Mouse (Mus musculus) mouse trophoblast stem cell (cell line): ENCODE data around the gene Smarcd1.

Experiments used
- in situ Hi-C, 2 experiments: fragments of 300-500 bp; cut with MseI, MboI; formaldehyde crosslinking; loops; 2 replicates in 1 of 2; 3 replicates in 1 of 2; pipeline ENCODE4 v1.15.1; 2025

Smarcd1 gene

GRCm38 (mm10) chr15:99714206-99714605 is 12.3 kb downstream of the Smarcd1 start:
- in situ Hi-C loops: no loop called here

- in situ Hi-C loops: no loop called here
Observed at GRCm38 (mm10) chr15:99714858-99715257, 12.9 kb downstream of the Smarcd1 start.

- in situ Hi-C loops: no loop called here
Observed at GRCm38 (mm10) chr15:99715361-99715865, 13.5 kb downstream of the Smarcd1 start.

GRCm38 (mm10) chr15:99715982-99716746 is 14.2 kb downstream of the Smarcd1 start:
- in situ Hi-C loops: no loop called here

- in situ Hi-C loops: no loop called here
Observed at GRCm38 (mm10) chr15:99716814-99717213, 14.9 kb downstream of the Smarcd1 start.

GRCm38 (mm10) chr15:99717386-99718334 is 15.7 kb downstream of the Smarcd1 start, which contains the start of gene Gpd1:
TSS of gene Gpd1 (plus strand) at chr15:99717515.
- in situ Hi-C loops: no loop called here

GRCm38 (mm10) chr15:99718461-99719021 is 16.6 kb downstream of the Smarcd1 start:
- in situ Hi-C loops: no loop called here

GRCm38 (mm10) chr15:99719865-99720264 is 17.9 kb downstream of the Smarcd1 start:
- in situ Hi-C loops: loop anchor here in 1 of 2 experiments (10.0 kb wide), 1 partner anchor 55 kb away; the partner anchor contains the start of gene Cers5

GRCm38 (mm10) chr15:99721921-99722743 is 20.2 kb downstream of the Smarcd1 start:
- in situ Hi-C loops: loop anchor here in 1 of 2 experiments (10.0 kb wide), 1 partner anchor 53 kb away; the partner anchor contains the start of gene Cers5

GRCm38 (mm10) chr15:99723120-99723514 is 21.2 kb downstream of the Smarcd1 start:
- in situ Hi-C loops: loop anchor here in 1 of 2 experiments (10.0 kb wide), 1 partner anchor 52 kb away; the partner anchor contains the start of gene Cers5

GRCm38 (mm10) chr15:99723515-99724291 is 21.8 kb downstream of the Smarcd1 start:
- in situ Hi-C loops: loop anchor here in 1 of 2 experiments (10.0 kb wide), 1 partner anchor 51 kb away; the partner anchor contains the start of gene Cers5

- in situ Hi-C loops: loop anchor here in 1 of 2 experiments (10.0 kb wide), 1 partner anchor 50 kb away; the partner anchor contains the start of gene Cers5
Observed at GRCm38 (mm10) chr15:99724292-99725021, 22.5 kb downstream of the Smarcd1 start.

- in situ Hi-C loops: loop anchor here in 1 of 2 experiments (10.0 kb wide), 1 partner anchor 49 kb away; the partner anchor contains the start of gene Cers5
Observed at GRCm38 (mm10) chr15:99725341-99726155, 23.6 kb downstream of the Smarcd1 start, which contains the start of gene Cox14. TSS of gene Cox14 (plus strand) at chr15:99725618.

- in situ Hi-C loops: loop anchor here in 1 of 2 experiments (10.0 kb wide), 1 partner anchor 48 kb away; the partner anchor contains the start of gene Cers5
Observed at GRCm38 (mm10) chr15:99726549-99726948, 24.6 kb downstream of the Smarcd1 start.

- in situ Hi-C loops: loop anchor here in 1 of 2 experiments (10.0 kb wide), 1 partner anchor 48 kb away; the partner anchor contains the start of gene Cers5
Observed at GRCm38 (mm10) chr15:99727039-99727438, 25.1 kb downstream of the Smarcd1 start.

GRCm38 (mm10) chr15:99727525-99727924 is 25.6 kb downstream of the Smarcd1 start:
- in situ Hi-C loops: loop anchor here in 1 of 2 experiments (10.0 kb wide), 1 partner anchor 47 kb away; the partner anchor contains the start of gene Cers5

GRCm38 (mm10) chr15:99728211-99728610 is 26.3 kb downstream of the Smarcd1 start:
- in situ Hi-C loops: loop anchor here in 1 of 2 experiments (10.0 kb wide), 1 partner anchor 47 kb away; the partner anchor contains the start of gene Cers5
